Mouse (Mus musculus) heart, embryonic 11.5 days (tissue): ENCODE measurements around the gene Slc29a1. TPM values are rescaled to one million over a fixed set of nuclear protein-coding genes. Genes with fewer than 3 reads are reported as not detected.

Experiments used
- ATAC-seq: fragments of 200-750 bp; cut with Nextera tagmentation; replicated peaks from 2 replicates; pipeline ENCODE4 v1.8.0; 2017; ENCODE audit warnings: moderate library complexity; ENCODE audit not compliant: insufficient number of reproducible peaks, low FRiP score, low TSS enrichment
- H3K27ac ChIP-seq: fragments of 300-500 bp; sonication (generic); 2 replicates; pipeline ENCODE4 v1.5.1; 2014; ENCODE audit warnings: mild to moderate bottlenecking, low read depth, low read length
- H3K27me3 ChIP-seq: fragments of 300-500 bp; sonication (generic); 2 replicates; pipeline ENCODE4 v1.6.1; 2014; ENCODE audit warnings: mild to moderate bottlenecking, low read length, mixed read lengths; ENCODE audit not compliant: control insufficient read depth, insufficient read depth
- H3K36me3 ChIP-seq: fragments of 300-500 bp; sonication (generic); 2 replicates; pipeline ENCODE4 v1.6.1; 2014; ENCODE audit warnings: mild to moderate bottlenecking, low read length, moderate library complexity, mixed read lengths; ENCODE audit not compliant: control insufficient read depth, insufficient read depth
- H3K4me1 ChIP-seq: fragments of 300-500 bp; sonication (generic); 2 replicates; pipeline ENCODE4 v1.6.1; 2014; ENCODE audit warnings: low read length; ENCODE audit not compliant: control insufficient read depth, insufficient read depth
- H3K4me2 ChIP-seq: fragments of 300-500 bp; sonication (generic); 2 replicates; pipeline ENCODE4 v1.6.1; 2014; ENCODE audit warnings: mild to moderate bottlenecking, moderate library complexity
- H3K4me3 ChIP-seq: fragments of 300-500 bp; sonication (generic); 2 replicates; pipeline ENCODE4 v1.5.1; 2014; ENCODE audit warnings: low read depth, low read length
- H3K9ac ChIP-seq: fragments of 300-500 bp; sonication (generic); 2 replicates; pipeline ENCODE4 v1.6.1; 2014; ENCODE audit warnings: mild to moderate bottlenecking, low read depth, low read length, moderate library complexity
- H3K9me3 ChIP-seq: fragments of 300-500 bp; sonication (generic); replicated peaks from 2 replicates; pipeline ENCODE4 v1.6.1; 2016; ENCODE audit warnings: low read length; ENCODE audit not compliant: control insufficient read depth
- WGBS: fragments of 180-500 bp; shearing (Covaris S2); extraction: QIAGEN DNeasy Blood & Tissue Kit; methylation state at CpG from one replicate; pipeline ENCODE4 v1.1.7; 2014; ENCODE audit not compliant: insufficient replicate concordance; 5-methylcytosine and 5-hydroxymethylcytosine counted together
- polyA plus RNA-seq: library from polyadenylated mRNA; unstranded; fragments of >200 nt; fragmentation: Nextera tagmentation; extraction: Ambion mirVana; gene quantifications from 2 replicates; pipeline ENCODE4 v1.2.1, GENCODE M21; 2014

The Slc29a1 gene
- polyA plus RNA-seq, 1 experiment from 2014 or later: 61.2 TPM

DNA sequence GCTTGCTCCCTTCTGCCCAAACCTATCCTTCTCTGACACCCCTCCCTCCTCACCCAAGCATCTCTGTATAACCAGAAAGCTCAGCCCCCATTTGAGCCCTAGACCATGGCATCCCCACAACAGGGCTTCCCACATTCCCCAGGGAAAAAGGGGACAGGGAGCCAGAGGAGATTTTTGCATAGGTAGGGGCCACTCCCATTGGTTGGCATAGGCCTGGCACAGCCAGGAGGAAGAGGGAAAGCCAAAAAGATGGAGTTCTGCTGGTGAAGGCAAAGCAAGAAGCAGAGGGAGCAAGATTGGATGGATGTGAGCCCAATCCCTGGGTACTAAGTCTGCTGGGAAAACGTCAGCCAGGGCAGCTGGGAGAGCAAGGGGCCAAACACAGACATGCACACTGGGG, 56.3 kb downstream of the Slc29a1 start:
- Histone ChIP-seq H3K4me1 (peaks cover 20% of the 10 kb centered on the region), H3K27ac (no peak overlapping the region), H3K9me3 (no peaks in the 10 kb centered on the region), H3K36me3 (no peaks in the 10 kb centered on the region), H3K27me3 (peaks cover 97% of the 10 kb centered on the region), H3K9ac (no peak overlapping the region), H3K4me3 (no peak overlapping the region), H3K4me2 (no peak overlapping the region)
- 23% methylated on average over 1 of the region's 1 CpGs for WGBS
- ATAC-seq: no peak

- Histone ChIP-seq H3K27me3 (peaks cover 97% of the 10 kb centered on the region), H3K36me3 (no peaks in the 10 kb centered on the region), H3K4me2 (no peak overlapping the region), H3K4me1 (peaks cover 20% of the 10 kb centered on the region), H3K9ac (no peak overlapping the region), H3K27ac (no peak overlapping the region), H3K9me3 (no peaks in the 10 kb centered on the region), H3K4me3 (no peak overlapping the region)
- WGBS: 74% methylated on average over 2 of the region's 2 CpGs
- no peak for ATAC-seq
Observed at GRCm38 (mm10) chr17:45542705-45543104, 56.7 kb downstream of the Slc29a1 start.

- Histone ChIP-seq H3K27ac (no peak overlapping the region), H3K4me3 (no peak overlapping the region), H3K9ac (no peak overlapping the region), H3K27me3 (peaks cover 92% of the 10 kb centered on the region), H3K4me1 (peaks cover 20% of the 10 kb centered on the region), H3K4me2 (no peak overlapping the region), H3K36me3 (no peaks in the 10 kb centered on the region), H3K9me3 (no peaks in the 10 kb centered on the region)
- ATAC-seq: no peak
- WGBS: 25% methylated on average over 6 of the region's 6 CpGs
Observed at GRCm38 (mm10) chr17:45542129-45542528, 57.3 kb downstream of the Slc29a1 start.

- Histone ChIP-seq H3K27me3 (peaks cover 92% of the 10 kb centered on the region), H3K4me2 (no peak overlapping the region), H3K4me3 (no peak overlapping the region), H3K9me3 (no peaks in the 10 kb centered on the region), H3K9ac (no peak overlapping the region), H3K4me1 (peaks cover 8% of the 10 kb centered on the region), H3K36me3 (no peaks in the 10 kb centered on the region), H3K27ac (no peak overlapping the region)
- ATAC-seq: no peak
- 69% methylated on average over 21 of the region's 21 CpGs for WGBS
Observed at GRCm38 (mm10) chr17:45539664-45540063, 59.7 kb downstream of the Slc29a1 start.

DNA sequence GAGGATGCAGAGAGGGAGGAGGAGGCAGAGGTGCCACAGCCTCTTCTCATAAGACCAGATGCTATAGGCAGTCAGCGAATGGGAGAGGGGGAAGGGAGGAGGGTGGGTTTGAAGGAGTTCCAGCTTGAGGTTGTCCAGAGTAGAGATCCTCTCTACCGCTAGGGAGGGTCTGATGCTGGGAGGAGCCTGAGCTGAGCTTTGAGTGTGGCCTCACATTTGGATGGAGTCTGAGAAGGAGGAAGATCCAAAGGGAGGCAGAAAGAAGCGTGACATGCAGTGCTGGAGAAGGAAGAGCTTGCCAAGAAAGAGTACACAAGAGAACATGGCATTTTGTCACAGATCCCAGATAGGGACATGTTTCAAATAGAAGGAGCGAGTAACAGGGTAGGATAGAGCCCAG, 61.0 kb downstream of the Slc29a1 start:
- H3K9me3 ChIP-seq: no peaks in the 10 kb centered on the region
- H3K4me2 ChIP-seq: no peak overlapping the region
- peaks cover 89% of the 10 kb centered on the region for H3K27me3 ChIP-seq
- H3K36me3 ChIP-seq: no peaks in the 10 kb centered on the region
- WGBS: 58% methylated on average over 4 of the region's 4 CpGs
- H3K4me3 ChIP-seq: no peak overlapping the region
- H3K9ac ChIP-seq: no peak overlapping the region
- ATAC-seq: no peak
- H3K27ac ChIP-seq: no peak overlapping the region
- no peaks in the 10 kb centered on the region for H3K4me1 ChIP-seq

- Histone ChIP-seq H3K27ac (no peak overlapping the region), H3K9me3 (no peaks in the 10 kb centered on the region), H3K36me3 (no peaks in the 10 kb centered on the region), H3K9ac (no peak overlapping the region), H3K27me3 (peaks cover 83% of the 10 kb centered on the region), H3K4me3 (no peak overlapping the region), H3K4me2 (no peak overlapping the region), H3K4me1 (no peaks in the 10 kb centered on the region; the same call in 1 of the 2 replicates)
- WGBS: 8% methylated on average over 5 of the region's 5 CpGs
- ATAC-seq: no peak
Observed at GRCm38 (mm10) chr17:45536264-45536663, 63.1 kb downstream of the Slc29a1 start.

Other genes with a start within 250 kb of the Slc29a1 start
- 57.5 and 59.4 TPM in 2 replicates for gene Cdc5l, start 165.9 kb downstream of the Slc29a1 start, polyA plus RNA-seq
- gene Spats1, start 124.2 kb downstream of the Slc29a1 start, polyA plus RNA-seq: 0.86 and 1.2 TPM in 2 replicates
- 12.1 and 18.5 TPM in 2 replicates for gene Aars2, start 92.8 kb downstream of the Slc29a1 start, polyA plus RNA-seq
- 0.13 and 0.23 TPM in 2 replicates for gene Tcte1, start 76.2 kb downstream of the Slc29a1 start, polyA plus RNA-seq
- gene Tmem151b, start 49.9 kb downstream of the Slc29a1 start, polyA plus RNA-seq: 1.00 and 1.0 TPM in 2 replicates
- gene Nfkbie, start 43.9 kb downstream of the Slc29a1 start, polyA plus RNA-seq: 2.4 TPM in 2 replicates
- 87.2 and 91.0 TPM in 2 replicates for gene Slc35b2, start 35.7 kb downstream of the Slc29a1 start, polyA plus RNA-seq
- 1,458 and 1,495 TPM in 2 replicates for gene Hsp90ab1, start 26.3 kb downstream of the Slc29a1 start, polyA plus RNA-seq
- gene Mymx, start 2.5 kb upstream of the Slc29a1 start, polyA plus RNA-seq: 1.4 TPM in 1 of 2 replicates, not detected in the other
- 0.32 and 0.52 TPM in 2 replicates for gene Capn11, start 59.7 kb upstream of the Slc29a1 start, polyA plus RNA-seq
- gene Mrpl14, start 86.7 kb upstream of the Slc29a1 start, polyA plus RNA-seq: 131 and 135 TPM in 2 replicates
- gene Tmem63b, start 87.3 kb upstream of the Slc29a1 start, polyA plus RNA-seq: 27.6 and 29.8 TPM in 2 replicates
- 0.48 and 0.80 TPM in 2 replicates for gene 1600014C23Rik, start 134.2 kb upstream of the Slc29a1 start, polyA plus RNA-seq